ENCODE assay signal across 18 mouse cellular contexts in the genomic region with DNA sequence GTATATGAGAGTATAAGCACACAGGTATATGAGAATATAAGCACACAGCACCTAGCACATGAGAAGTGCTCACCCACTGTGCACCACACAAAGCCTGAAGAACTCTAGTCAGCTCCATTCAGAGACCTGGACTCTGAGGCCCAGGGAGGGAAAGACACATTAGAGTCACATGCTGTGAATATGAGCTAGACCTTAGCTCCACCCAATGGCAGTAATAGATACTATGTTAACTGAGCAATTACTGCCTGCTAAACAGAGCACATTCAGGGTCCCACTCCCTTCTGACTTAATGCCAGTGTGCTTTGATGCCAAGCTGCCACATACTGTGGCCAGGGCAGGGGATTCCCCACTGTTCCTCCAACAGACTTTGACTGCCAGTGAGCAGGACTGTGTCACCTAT.
DNase-seq lines count a peak whose midpoint lies in the region; ATAC-seq and TF ChIP-seq lines count a peak whose summit lies in the region.
"Had no signal": no experiment of that assay in that cellular context is flagged by ENCODE, and none has a peak within 500 bp of the region (broad histone marks: within the 10 kb centered on the region; RNA-seq: fewer than 3 reads in every experiment).

No protein-coding gene starts in this region.

- H3K4me1 ChIP-seq in hindbrain, embryonic 10.5 days (replicated peaks), result peaks cover 20% of the 10 kb centered on the region
- H3K4me1 ChIP-seq in hindbrain, embryonic 11.5 days (replicated peaks; ENCODE audit: control insufficient read depth, insufficient read depth, low read length), result no peaks in the 10 kb centered on the region
- H3K4me1 ChIP-seq in midbrain, postnatal 0 days (ENCODE audit: insufficient read depth, low read length), result no peaks in the 10 kb centered on the region; the same call in 1 of the 2 replicates
- H3K4me1 ChIP-seq in midbrain, embryonic 16.5 days (ENCODE audit: control insufficient read depth, insufficient read depth, low read length), result peaks cover 3% of the 10 kb centered on the region; the same call in 1 of the 2 replicates
- peaks cover 8% of the 10 kb centered on the region for H3K4me1 ChIP-seq in intestine, embryonic 15.5 days (replicated peaks)
- H3K4me1 ChIP-seq: megakaryocyte, embryonic 14.5 days; neural tube, embryonic 13.5 days had no signal

- H3K4me2 ChIP-seq in hindbrain, embryonic 11.5 days (replicated peaks; ENCODE audit: low read depth, low read length), result no peak overlapping the region
- no peak overlapping the region for H3K4me2 ChIP-seq in midbrain, postnatal 0 days (ENCODE audit: low read depth, low read length, poor library complexity, severe bottlenecking)
- no peak overlapping the region for H3K4me2 ChIP-seq in midbrain, embryonic 16.5 days (ENCODE audit: low read length)
- no peak overlapping the region for H3K4me2 ChIP-seq in intestine, embryonic 15.5 days (replicated peaks)
- H3K4me2 ChIP-seq: forebrain, embryonic 12.5 days; heart, embryonic 12.5 days; limb, embryonic 15.5 days; midbrain, embryonic 15.5 days; neural tube, embryonic 13.5 days had no signal

- intact Hi-C loops in heart, postnatal 25 days (cut with DNase I), result no loop called here
- intact Hi-C loops in left cerebral cortex, postnatal 25 days (cut with DNase I), result no loop called here

- no peaks in the 10 kb centered on the region for H3K9me3 ChIP-seq in hindbrain, embryonic 10.5 days
- H3K9me3 ChIP-seq in hindbrain, embryonic 11.5 days (ENCODE audit: control insufficient read depth, low read length), result no peaks in the 10 kb centered on the region
- H3K9me3 ChIP-seq in midbrain, postnatal 0 days (ENCODE audit: low read length), result no peaks in the 10 kb centered on the region
- H3K9me3 ChIP-seq in midbrain, embryonic 16.5 days (replicated peaks; ENCODE audit: control insufficient read depth, low read length, poor library complexity, severe bottlenecking), result no peaks in the 10 kb centered on the region
- no peaks in the 10 kb centered on the region for H3K9me3 ChIP-seq in intestine, embryonic 15.5 days
- H3K9me3 ChIP-seq: forebrain, embryonic 12.5 days; heart, embryonic 12.5 days; limb, embryonic 15.5 days; megakaryocyte, embryonic 14.5 days; midbrain, embryonic 15.5 days; neural tube, embryonic 13.5 days had no signal

- no peak for ATAC-seq in hindbrain, embryonic 11.5 days (ENCODE audit: low FRiP score)
- ATAC-seq in midbrain, postnatal 0 days (ENCODE audit: low FRiP score), result no peak
- ATAC-seq in midbrain, embryonic 16.5 days, result no peak
- no peak for ATAC-seq in intestine, embryonic 15.5 days
- ATAC-seq: liver, postnatal 0 days; midbrain, embryonic 15.5 days had no signal

- H3K27me3 ChIP-seq in hindbrain, embryonic 10.5 days (ENCODE audit: insufficient read depth, poor library complexity, severe bottlenecking), result peaks cover 11% of the 10 kb centered on the region
- H3K27me3 ChIP-seq in hindbrain, embryonic 11.5 days (ENCODE audit: control insufficient read depth, insufficient read depth, low read length), result no peaks in the 10 kb centered on the region
- H3K27me3 ChIP-seq in midbrain, postnatal 0 days (ENCODE audit: insufficient read depth, low read length), result no peaks in the 10 kb centered on the region
- no peaks in the 10 kb centered on the region for H3K27me3 ChIP-seq in midbrain, embryonic 16.5 days (ENCODE audit: control insufficient read depth, insufficient read depth, low read depth, low read length)
- H3K27me3 ChIP-seq in intestine, embryonic 15.5 days (replicated peaks), result no peaks in the 10 kb centered on the region
- H3K27me3 ChIP-seq: midbrain, embryonic 15.5 days had no signal

- no peak overlapping the region for H3K9ac ChIP-seq in hindbrain, embryonic 11.5 days (ENCODE audit: low read depth, low read length)
- H3K9ac ChIP-seq in midbrain, postnatal 0 days (replicated peaks; ENCODE audit: low read length, poor library complexity, severe bottlenecking), result no peak overlapping the region
- no peak overlapping the region for H3K9ac ChIP-seq in midbrain, embryonic 16.5 days (ENCODE audit: low read depth, low read length)
- H3K9ac ChIP-seq in intestine, embryonic 15.5 days, result no peak overlapping the region
- H3K9ac ChIP-seq: forebrain, embryonic 12.5 days; heart, embryonic 12.5 days; limb, embryonic 15.5 days; liver, postnatal 0 days; midbrain, embryonic 15.5 days; neural tube, embryonic 13.5 days had no signal

- peak; percentile 28; the same call in 1 of the 2 replicates for TF ChIP-seq CTCF in midbrain, postnatal 0 days (IDR thresholded peaks at IDR 0.05)

- no peak for DNase-seq in hindbrain, embryonic 10.5 days (ENCODE audit: low spot score)
- no peak for DNase-seq in hindbrain, embryonic 11.5 days (ENCODE audit: low spot score)
- no peak for DNase-seq in midbrain, postnatal 0 days (ENCODE audit: low spot score)
- DNase-seq in cerebellum, postnatal 10 days, result no peak
- no peak for DNase-seq in heart, postnatal 25 days (ENCODE audit: low spot score)
- no peak for DNase-seq in left cerebral cortex, postnatal 25 days (ENCODE audit: low spot score in 2 of 2)
- DNase-seq: cerebellum, adult 8-10 months; layer of hippocampus, adult 9-11 months; liver, postnatal 0 days; right cerebral cortex, postnatal 14 days had no signal

- H3K36me3 ChIP-seq in hindbrain, embryonic 10.5 days, result no peaks in the 10 kb centered on the region
- no peaks in the 10 kb centered on the region for H3K36me3 ChIP-seq in hindbrain, embryonic 11.5 days (ENCODE audit: control insufficient read depth, insufficient read depth, low read length)
- no peaks in the 10 kb centered on the region for H3K36me3 ChIP-seq in midbrain, postnatal 0 days (ENCODE audit: insufficient read depth, low read length)
- H3K36me3 ChIP-seq in midbrain, embryonic 16.5 days (ENCODE audit: control insufficient read depth, insufficient read depth, low read length), result no peaks in the 10 kb centered on the region
- H3K36me3 ChIP-seq in intestine, embryonic 15.5 days, result no peaks in the 10 kb centered on the region
- H3K36me3 ChIP-seq: forebrain, embryonic 12.5 days; heart, embryonic 12.5 days; limb, embryonic 15.5 days; midbrain, embryonic 15.5 days; neural tube, embryonic 13.5 days had no signal

- 0 out of 2 replicates have a peak overlapping the region, but pooled peaks have one; percentile 8 for H3K27ac ChIP-seq in hindbrain, embryonic 10.5 days
- no peak overlapping the region for H3K27ac ChIP-seq in hindbrain, embryonic 11.5 days (ENCODE audit: low read depth, low read length)
- H3K27ac ChIP-seq in midbrain, postnatal 0 days (ENCODE audit: low read depth, low read length), result no peak overlapping the region
- no peak overlapping the region for H3K27ac ChIP-seq in midbrain, embryonic 16.5 days (ENCODE audit: low read length)
- H3K27ac ChIP-seq in intestine, embryonic 15.5 days, result 0 out of 2 replicates have a peak overlapping the region, but pooled peaks have one; percentile 48
- H3K27ac ChIP-seq: forebrain, embryonic 12.5 days; limb, embryonic 15.5 days; midbrain, embryonic 15.5 days; neural tube, embryonic 13.5 days had no signal

- H3K4me3 ChIP-seq in hindbrain, embryonic 10.5 days, result no peak overlapping the region
- H3K4me3 ChIP-seq in hindbrain, embryonic 11.5 days (ENCODE audit: low read depth, low read length), result no peak overlapping the region
- H3K4me3 ChIP-seq in midbrain, postnatal 0 days (ENCODE audit: low read depth, low read length), result no peak overlapping the region
- no peak overlapping the region for H3K4me3 ChIP-seq in midbrain, embryonic 16.5 days (ENCODE audit: low read depth, low read length)
- no peak overlapping the region for H3K4me3 ChIP-seq in intestine, embryonic 15.5 days (replicated peaks)
- H3K4me3 ChIP-seq: forebrain, embryonic 12.5 days; heart, embryonic 12.5 days; limb, embryonic 15.5 days; megakaryocyte, embryonic 14.5 days; midbrain, embryonic 15.5 days; neural tube, embryonic 13.5 days had no signal

Comparison
In these comparisons a context has a peak if more than half of its experiments do, and no peak if none do; other contexts are left out.
1. H3K27ac ChIP-seq: peak in hindbrain, embryonic 10.5 days (single experiment) and intestine, embryonic 15.5 days (single experiment); none in hindbrain, embryonic 11.5 days (single experiment), midbrain, postnatal 0 days (single experiment) and midbrain, embryonic 16.5 days (single experiment).